Mouse (Mus musculus) heart, embryonic 10.5 days (tissue): ENCODE measurements around the gene Tulp2. TPM values are rescaled to one million over a fixed set of nuclear protein-coding genes. Genes with fewer than 3 reads are reported as not detected.
"Not testable (repeated sequence)": the region's sequence is repeated elsewhere in the genome, so short reads cannot be mapped to it uniquely, and the experiment has no call there.

Source experiments
- DNase-seq: peaks from one replicate; pipeline ENCODE4 v3.0.0-alpha.2; 2017; ENCODE audit warnings: low spot score
- H3K27ac ChIP-seq: fragments of 300-500 bp; sonication (generic); 2 replicates; pipeline ENCODE4 v1.5.1; 2016; ENCODE audit warnings: mild to moderate bottlenecking
- H3K27me3 ChIP-seq: fragments of 300-500 bp; sonication (generic); 2 replicates; pipeline ENCODE4 v1.6.1; 2016; ENCODE audit warnings: mild to moderate bottlenecking; ENCODE audit not compliant: poor library complexity, insufficient read depth, severe bottlenecking
- H3K36me3 ChIP-seq: fragments of 300-500 bp; sonication (generic); 2 replicates; pipeline ENCODE4 v1.6.1; 2016; ENCODE audit warnings: mild to moderate bottlenecking, moderate library complexity
- H3K4me1 ChIP-seq: fragments of 300-500 bp; sonication (generic); 2 replicates; pipeline ENCODE4 v1.6.1; 2016; ENCODE audit warnings: mild to moderate bottlenecking
- H3K4me3 ChIP-seq: fragments of 300-500 bp; sonication (generic); 2 replicates; pipeline ENCODE4 v1.5.1; 2016; ENCODE audit warnings: mild to moderate bottlenecking, moderate library complexity
- H3K9me3 ChIP-seq: fragments of 300-500 bp; sonication (generic); 2 replicates; pipeline ENCODE4 v1.6.1; 2016; ENCODE audit warnings: mild to moderate bottlenecking, moderate library complexity
- WGBS: fragments of 180-500 bp; shearing (Covaris S2); methylation state at CpG from one replicate; pipeline ENCODE4 v1.1.7; 2016; 5-methylcytosine and 5-hydroxymethylcytosine counted together
- polyA plus RNA-seq: library from polyadenylated mRNA; unstranded; fragments of >200 nt; fragmentation: Nextera tagmentation; extraction: Ambion mirVana; gene quantifications from 2 replicates; pipeline ENCODE4 v1.2.1, GENCODE M21; 2016

Gene Tulp2
- polyA plus RNA-seq, 1 experiment from 2014 or later: 2.9 TPM

DNA sequence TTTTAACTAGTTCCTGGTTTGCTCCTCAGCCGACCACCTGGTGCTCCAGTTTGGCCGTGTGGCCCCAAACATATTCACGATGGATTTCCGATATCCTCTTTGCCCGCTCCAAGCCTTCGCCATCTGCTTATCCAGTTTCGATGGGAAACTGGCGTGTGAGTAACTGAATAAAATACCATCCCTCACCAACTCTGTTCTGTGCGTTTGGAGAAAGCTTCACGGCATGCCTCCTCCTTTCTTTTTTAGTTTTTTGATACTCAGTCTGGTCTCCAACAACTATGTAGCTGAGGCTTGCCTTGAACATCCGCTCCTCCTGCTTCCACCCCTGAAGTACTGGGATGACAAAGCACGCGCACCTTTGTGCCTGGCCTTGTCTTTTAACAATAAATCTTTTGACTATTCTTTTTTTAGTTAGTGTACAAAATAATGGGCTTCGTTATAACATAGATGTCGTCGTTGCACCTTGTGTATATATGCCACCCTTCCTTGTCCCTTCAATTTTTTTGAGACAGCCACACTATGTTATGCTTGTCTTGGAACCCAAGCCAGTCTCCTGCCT lies 40.6 kb downstream of the Tulp2 start:
- no peak for DNase-seq
- WGBS: 52% methylated on average over 16 of the region's 16 CpGs
- Histone ChIP-seq H3K36me3 (peaks cover 17% of the 10 kb centered on the region; the same call in 1 of the 2 replicates), H3K27ac (peak overlapping the region; percentile 93), H3K4me1 (peaks cover 30% of the 10 kb centered on the region), H3K27me3 (no peaks in the 10 kb centered on the region), H3K4me3 (peak overlapping the region; percentile 70), H3K9me3 (no peaks in the 10 kb centered on the region)

DNA sequence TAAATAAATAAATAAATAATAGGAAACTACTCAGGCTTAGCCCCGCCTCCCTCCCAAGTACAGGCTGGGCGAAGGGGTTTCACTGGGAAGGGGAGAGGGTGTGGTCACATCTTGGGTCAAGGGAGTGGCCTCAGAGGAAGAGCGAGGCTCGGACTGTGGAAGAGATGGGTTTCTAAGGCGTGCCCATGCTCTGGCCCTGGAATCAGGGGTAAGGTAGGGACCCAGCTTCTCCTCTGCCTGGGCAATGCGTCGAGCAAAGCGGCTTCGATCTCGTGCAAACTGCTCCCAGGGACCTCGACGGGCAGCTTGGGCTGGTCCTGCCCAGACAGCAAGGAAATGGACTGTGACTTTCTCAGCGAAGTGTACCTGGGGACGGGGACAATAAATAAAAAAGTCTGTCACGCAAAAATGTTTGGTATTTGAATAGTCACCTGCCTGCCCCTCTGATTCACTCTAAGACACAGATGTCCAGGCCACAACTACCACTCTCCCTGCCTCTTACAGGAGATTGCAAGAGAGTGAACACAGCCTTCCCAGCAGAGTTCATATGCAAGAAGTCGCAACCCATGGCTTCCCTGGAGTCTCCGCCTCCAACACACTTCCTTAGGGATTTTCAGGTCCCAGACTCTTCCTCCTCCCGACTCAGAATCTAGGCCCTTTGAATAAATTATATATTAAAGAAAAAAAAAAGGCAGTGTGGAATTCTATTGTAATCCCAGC lies 41.4 kb downstream of the Tulp2 start:
- 60% methylated on average over 18 of the region's 18 CpGs for WGBS
- H3K36me3 ChIP-seq: peaks cover 17% of the 10 kb centered on the region; the same call in 1 of the 2 replicates
- no peak for DNase-seq
- H3K4me1 ChIP-seq: peaks cover 30% of the 10 kb centered on the region
- peak overlapping the region; percentile 62 for H3K27ac ChIP-seq
- peak overlapping the region; percentile 70 for H3K4me3 ChIP-seq
- H3K9me3 ChIP-seq: no peaks in the 10 kb centered on the region
- no peaks in the 10 kb centered on the region for H3K27me3 ChIP-seq

DNA sequence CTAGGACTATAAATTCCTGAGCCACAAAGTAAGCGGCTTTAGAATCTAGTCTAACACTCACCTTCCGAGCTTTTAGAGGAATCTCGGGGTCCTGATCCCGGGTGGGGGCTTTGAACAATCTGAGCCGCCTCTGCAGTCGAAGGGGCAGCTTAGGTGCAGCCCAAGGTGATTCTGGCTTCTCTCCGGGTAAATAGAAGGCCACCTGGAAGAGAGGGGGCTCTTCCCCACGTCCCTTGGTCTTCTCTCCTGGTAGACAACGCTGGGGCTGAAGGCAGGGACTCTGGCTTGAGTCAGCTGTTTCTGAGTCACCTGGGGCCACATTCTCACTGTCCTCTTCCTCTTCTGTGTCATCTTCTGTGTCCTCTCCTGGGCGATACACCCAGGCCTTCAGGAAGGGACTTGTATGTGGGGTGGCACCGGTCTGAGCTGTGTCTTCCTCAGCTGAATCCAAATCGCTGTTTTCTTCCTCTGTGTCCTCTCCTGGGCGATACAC lies 42.0 kb downstream of the Tulp2 start:
- no peaks in the 10 kb centered on the region for H3K9me3 ChIP-seq
- peaks cover 17% of the 10 kb centered on the region; the same call in 1 of the 2 replicates for H3K36me3 ChIP-seq
- DNase-seq: no peak
- H3K27ac ChIP-seq: peak overlapping the region; percentile 62
- no peaks in the 10 kb centered on the region for H3K27me3 ChIP-seq
- 73% methylated on average over 13 of the region's 13 CpGs for WGBS
- peak overlapping the region; percentile 70 for H3K4me3 ChIP-seq
- peaks cover 30% of the 10 kb centered on the region for H3K4me1 ChIP-seq

DNA sequence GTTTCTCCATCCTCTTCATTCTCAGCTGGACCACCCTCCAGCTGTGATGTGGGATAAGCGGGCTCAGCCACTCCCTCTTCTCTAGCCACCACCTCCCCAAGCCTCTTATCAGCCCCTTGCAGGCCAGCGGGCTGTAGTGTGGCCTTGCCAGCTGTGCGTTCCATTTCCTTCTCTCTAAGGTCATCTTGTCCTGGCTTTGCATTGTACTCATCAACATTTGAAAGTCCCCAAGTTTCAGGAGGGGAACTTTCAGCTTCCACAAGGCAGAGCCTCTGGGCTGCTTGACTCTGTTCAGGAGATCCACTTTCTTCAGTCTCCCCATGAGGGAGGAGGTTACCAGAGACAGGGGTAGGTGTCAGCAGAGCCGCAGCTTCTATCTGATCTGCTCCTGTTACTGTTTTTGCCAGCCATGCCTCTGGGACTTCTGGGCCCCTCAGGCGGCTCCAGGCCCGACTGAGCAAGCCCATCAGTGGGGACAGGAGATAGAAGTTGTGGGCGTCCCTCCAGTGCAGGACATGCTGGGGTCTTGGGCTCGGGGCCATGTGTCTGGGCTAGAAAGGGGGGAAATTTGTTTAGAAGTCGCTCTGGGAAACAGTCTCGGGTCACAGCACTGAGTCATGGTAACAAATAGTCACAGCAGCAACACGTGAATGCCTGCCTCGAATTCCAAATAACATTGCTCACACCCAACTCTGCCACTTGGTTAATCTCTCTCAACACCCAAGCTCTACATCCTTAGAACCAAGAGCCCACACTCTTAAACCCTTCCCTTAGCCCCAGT lies 43.4 kb downstream of the Tulp2 start:
- WGBS: 7% methylated on average over 12 of the region's 12 CpGs
- peak overlapping the region; percentile 90 for H3K4me3 ChIP-seq
- H3K36me3 ChIP-seq: peaks cover 17% of the 10 kb centered on the region; the same call in 1 of the 2 replicates
- H3K27ac ChIP-seq: peak overlapping the region; percentile 98
- DNase-seq: peak; percentile 94
- peaks cover 43% of the 10 kb centered on the region for H3K4me1 ChIP-seq
- no peaks in the 10 kb centered on the region for H3K9me3 ChIP-seq
- no peaks in the 10 kb centered on the region for H3K27me3 ChIP-seq

DNA sequence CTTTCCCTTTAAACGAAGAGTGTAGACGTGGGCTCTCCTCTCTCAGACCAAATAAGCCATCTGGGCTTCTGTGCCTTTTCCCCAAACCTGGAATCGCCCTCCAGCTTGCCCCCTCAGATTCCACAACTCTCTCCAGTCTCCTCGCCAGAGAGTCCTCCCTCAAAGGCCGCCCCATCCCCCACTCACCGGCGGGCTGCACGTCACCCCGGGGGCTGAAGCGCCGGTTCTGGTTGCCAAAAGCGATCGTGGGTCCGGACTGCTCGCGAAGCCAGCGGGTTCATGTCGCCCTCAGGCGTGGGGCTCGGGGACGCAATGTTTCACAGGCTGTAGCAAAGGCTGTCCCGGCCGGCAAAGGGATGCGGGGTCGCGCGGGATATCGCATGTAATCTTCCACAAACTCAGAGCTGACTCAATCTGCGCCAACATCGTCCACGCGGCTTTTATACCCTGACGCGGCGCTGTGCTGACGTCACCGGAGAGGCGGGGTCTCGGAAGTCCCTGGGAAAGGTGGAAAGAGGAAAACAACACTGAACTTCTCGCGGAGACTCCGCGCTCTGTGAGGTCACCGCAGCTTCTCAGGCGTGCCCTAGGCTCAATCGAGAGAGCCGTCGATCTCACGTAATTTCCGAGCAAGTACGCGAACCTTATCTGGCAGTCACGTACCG lies 44.3 kb downstream of the Tulp2 start, which contains the start of the genes Ppp1r15a and Plekha4:
Ppp1r15a (minus strand) TSS at position 460 of the 665 bp plus-strand sequence.
Plekha4 (plus strand) TSS at position 522 of the 665 bp plus-strand sequence.
- Histone ChIP-seq H3K9me3 (no peaks in the 10 kb centered on the region), H3K27ac (peak within 1 kb of the TSS; percentile 98), H3K4me3 (peak within 1 kb of the TSS; percentile 90), H3K36me3 (peaks cover 17% of the 10 kb centered on the region; the same call in 1 of the 2 replicates), H3K27me3 (peaks cover 5% of the 10 kb centered on the region; the same call in 1 of the 2 replicates), H3K4me1 (peaks cover 51% of the 10 kb centered on the region)
- WGBS: under 1% methylated on average over 54 of the region's 54 CpGs
- peak; percentile 98 for DNase-seq

DNA sequence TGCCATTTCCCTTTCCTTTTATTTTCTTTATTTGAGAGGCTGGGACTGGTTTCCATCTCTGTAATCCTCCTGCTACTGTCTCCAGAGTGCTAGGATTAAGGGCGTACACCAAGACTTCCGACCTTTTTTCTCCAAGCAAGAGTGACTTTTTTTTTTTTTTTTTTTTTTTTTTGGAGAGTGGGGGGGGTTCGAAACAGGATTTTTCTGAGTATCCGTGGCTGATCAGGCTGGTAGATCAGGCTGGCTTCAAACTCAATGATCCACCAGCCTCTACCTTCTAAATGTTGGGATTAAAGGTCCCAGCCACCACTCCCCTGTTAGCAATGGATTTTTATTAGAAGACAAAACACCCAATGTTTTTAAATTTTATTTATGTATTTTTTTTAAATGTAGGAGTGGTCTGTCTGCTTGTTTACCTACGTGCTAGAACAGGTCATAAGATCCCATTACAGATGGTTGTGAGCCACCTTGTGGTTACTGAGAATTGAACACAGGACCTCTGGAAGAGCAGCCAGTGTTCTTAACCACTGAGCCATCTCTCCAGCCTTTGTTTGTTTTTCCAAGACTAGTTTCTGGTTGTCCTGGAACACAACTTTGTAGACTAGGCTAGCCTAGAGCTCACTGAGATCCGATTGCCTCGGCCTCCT lies 44.9 kb downstream of the Tulp2 start:
- H3K4me1 ChIP-seq: peaks cover 54% of the 10 kb centered on the region
- no peak for DNase-seq

DNA sequence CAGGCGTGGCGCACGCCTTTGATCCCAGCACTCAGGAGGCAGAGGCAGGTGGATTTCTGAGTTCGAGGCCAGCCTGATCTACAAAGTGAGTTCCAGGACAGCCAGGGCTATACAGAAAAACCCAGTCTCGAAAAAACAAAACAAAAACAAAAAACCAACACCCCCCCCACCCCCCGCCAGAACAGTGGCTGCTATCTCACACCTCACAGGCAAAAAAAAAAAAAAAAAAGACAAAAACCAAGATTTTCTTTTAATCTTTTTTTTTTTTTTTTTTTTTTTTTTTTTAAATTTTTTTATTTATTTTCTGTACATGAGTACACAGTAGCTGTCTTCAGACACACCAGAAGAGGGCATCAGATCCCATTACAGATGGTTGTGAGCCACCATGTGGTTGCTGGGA lies 45.5 kb downstream of the Tulp2 start:
- H3K4me3 ChIP-seq: not testable (repeated sequence)
- H3K36me3 ChIP-seq: peaks cover 17% of the 10 kb centered on the region; the same call in 1 of the 2 replicates

More for the DNA sequence above, 44.9 kb downstream of the Tulp2 start:
- H3K9me3 ChIP-seq: no peaks in the 10 kb centered on the region
- 19% methylated on average over 7 of the region's 7 CpGs for WGBS
- H3K27me3 ChIP-seq: peaks cover 5% of the 10 kb centered on the region; the same call in 1 of the 2 replicates
- H3K36me3 ChIP-seq: peaks cover 17% of the 10 kb centered on the region; the same call in 1 of the 2 replicates
- peak overlapping the region; percentile 90 for H3K4me3 ChIP-seq
- peak overlapping the region; percentile 98 for H3K27ac ChIP-seq

DNA sequence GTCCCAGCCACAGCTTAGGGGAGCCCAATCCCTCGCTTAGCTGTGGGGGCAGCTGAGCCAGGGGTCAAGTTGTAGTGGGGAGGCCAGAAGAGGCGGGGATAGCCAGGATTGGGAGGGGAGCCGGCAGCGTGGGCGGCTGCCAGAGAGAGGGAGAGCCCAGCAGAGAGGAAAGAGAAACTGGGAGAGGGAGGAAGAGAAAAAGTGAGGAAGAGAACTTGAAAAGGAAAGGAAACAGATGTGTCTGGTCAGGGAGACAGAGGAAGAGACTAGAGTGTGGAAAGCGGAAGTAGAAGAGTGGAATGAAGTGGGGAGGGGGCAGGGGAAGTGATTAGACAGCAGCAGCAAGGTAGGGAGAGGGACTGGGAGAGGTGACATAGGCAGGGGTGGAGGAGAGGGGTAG lies 47.8 kb downstream of the Tulp2 start:
- H3K4me3 ChIP-seq: peak overlapping the region; percentile 27; the same call in 1 of the 2 replicates
- peaks cover 44% of the 10 kb centered on the region for H3K4me1 ChIP-seq
- H3K9me3 ChIP-seq: no peaks in the 10 kb centered on the region
- H3K27me3 ChIP-seq: peaks cover 10% of the 10 kb centered on the region; the same call in 1 of the 2 replicates
- no peak for DNase-seq
- H3K27ac ChIP-seq: peak overlapping the region; percentile 43
- 13% methylated on average over 6 of the region's 6 CpGs for WGBS
- 0 out of 2 replicates have a peak, but pooled peaks cover 1% of the 10 kb centered on the region for H3K36me3 ChIP-seq

More for the DNA sequence above, 45.5 kb downstream of the Tulp2 start:
- 81% methylated on average over 6 of the region's 6 CpGs for WGBS
- not testable (repeated sequence) for H3K9me3 ChIP-seq, H3K27me3 ChIP-seq, DNase-seq
- peak overlapping the region; percentile 98; the same call in 1 of the 2 replicates for H3K27ac ChIP-seq
- H3K4me1 ChIP-seq: peaks cover 56% of the 10 kb centered on the region

DNA sequence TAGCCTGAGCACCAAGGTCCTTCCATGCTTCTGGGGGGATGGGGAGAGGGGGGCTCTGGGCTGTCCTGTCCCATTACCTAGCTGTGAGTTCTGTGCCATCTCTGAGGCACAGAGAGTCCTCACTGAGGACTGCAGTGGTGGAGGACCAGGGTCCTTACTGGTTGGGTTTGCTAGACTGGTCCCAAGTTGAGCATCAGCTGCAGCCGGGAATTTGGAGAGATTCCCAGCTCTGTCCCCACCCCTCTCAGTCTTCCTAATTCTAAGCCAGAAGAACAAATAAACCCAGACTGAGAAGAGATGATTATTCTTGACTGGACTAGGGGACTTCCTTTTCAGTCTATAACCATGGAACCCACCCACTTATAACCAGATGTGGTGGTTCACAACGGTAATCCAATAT lies 49.0 kb downstream of the Tulp2 start:
- H3K27me3 ChIP-seq: peaks cover 11% of the 10 kb centered on the region; the same call in 1 of the 2 replicates
- no peak overlapping the region for H3K4me3 ChIP-seq
- no peak for DNase-seq
- WGBS: 74% methylated on average over 2 of the region's 2 CpGs
- no peaks in the 10 kb centered on the region for H3K36me3 ChIP-seq
- H3K4me1 ChIP-seq: peaks cover 39% of the 10 kb centered on the region
- H3K9me3 ChIP-seq: no peaks in the 10 kb centered on the region
- peak overlapping the region; percentile 43; the same call in 1 of the 2 replicates for H3K27ac ChIP-seq

DNA sequence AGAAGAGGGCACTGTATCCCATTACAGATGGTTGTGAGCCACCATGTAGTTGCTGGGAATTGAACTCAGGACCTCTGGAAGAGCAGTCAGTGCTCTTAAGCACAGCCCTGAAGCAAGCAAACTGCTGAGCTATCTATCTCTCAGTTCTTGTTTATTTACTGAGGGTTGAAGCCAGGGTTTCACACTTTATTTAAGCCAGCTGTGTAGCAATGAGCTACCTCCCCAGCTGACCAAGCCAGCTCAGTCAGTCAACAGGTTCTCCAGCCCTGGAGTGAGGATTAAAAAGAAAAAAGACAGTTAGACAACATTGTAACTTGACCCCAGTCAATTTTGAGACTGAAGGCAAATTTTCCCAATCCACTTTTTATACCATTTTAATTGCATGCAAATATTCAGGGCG lies 54.0 kb downstream of the Tulp2 start:
- Histone ChIP-seq H3K9me3 (no peaks in the 10 kb centered on the region), H3K4me1 (peaks cover 27% of the 10 kb centered on the region), H3K36me3 (no peaks in the 10 kb centered on the region), H3K4me3 (no peak overlapping the region), H3K27ac (no peak overlapping the region), H3K27me3 (peaks cover 6% of the 10 kb centered on the region; the same call in 1 of the 2 replicates)
- DNase-seq: no peak
- WGBS: 69% methylated on average over 1 of the region's 1 CpGs

DNA sequence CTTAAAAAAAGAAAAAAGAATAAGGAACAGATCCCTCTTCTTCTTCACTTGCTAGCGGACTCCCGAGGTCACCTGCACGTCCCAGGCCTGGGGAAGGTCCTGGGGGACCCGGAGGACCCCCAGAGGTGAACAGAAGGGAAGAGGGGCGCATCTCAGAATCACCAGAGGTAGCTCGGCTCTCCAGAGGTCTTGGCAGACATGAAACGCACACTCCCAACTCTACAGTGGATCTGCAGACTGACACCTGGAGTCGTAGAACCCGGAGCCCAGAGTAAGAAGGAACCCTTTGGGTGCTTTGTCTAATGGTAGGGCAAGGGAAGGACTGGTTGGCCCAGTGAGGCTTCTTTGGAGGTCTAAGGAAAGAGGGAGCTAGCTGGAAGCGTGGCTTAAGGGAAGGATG lies 55.9 kb downstream of the Tulp2 start:
- DNase-seq: no peak
- H3K36me3 ChIP-seq: no peaks in the 10 kb centered on the region
- 71% methylated on average over 10 of the region's 10 CpGs for WGBS
- peaks cover 6% of the 10 kb centered on the region; the same call in 1 of the 2 replicates for H3K27me3 ChIP-seq
- peak overlapping the region; percentile 67 for H3K4me3 ChIP-seq
- peaks cover 17% of the 10 kb centered on the region for H3K4me1 ChIP-seq
- H3K27ac ChIP-seq: peak overlapping the region; percentile 84; the same call in 1 of the 2 replicates
- H3K9me3 ChIP-seq: no peaks in the 10 kb centered on the region
